Mouse (Mus musculus) WW6 (cell line): ENCODE data around the gene Kantr.
A peak's percentile ranks its signal among the peaks of the same experiment; 100 is the strongest.
"Not testable (repeated sequence)": the region's sequence is repeated elsewhere in the genome, so short reads cannot be mapped to it uniquely, and the experiment has no call there.

Experiments
- DNase-seq: peaks from one replicate; pipeline ENCODE4 v3.0.0-alpha.2; 2013; ENCODE audit warnings: low read depth, low spot score

Gene Kantr

GRCm38 (mm10) chrX:152326996-152327688, at the start of gene Kantr:
Gene Kantr, minus strand, starts transcription at chrX:152327495.
- no peak for DNase-seq

DNA sequence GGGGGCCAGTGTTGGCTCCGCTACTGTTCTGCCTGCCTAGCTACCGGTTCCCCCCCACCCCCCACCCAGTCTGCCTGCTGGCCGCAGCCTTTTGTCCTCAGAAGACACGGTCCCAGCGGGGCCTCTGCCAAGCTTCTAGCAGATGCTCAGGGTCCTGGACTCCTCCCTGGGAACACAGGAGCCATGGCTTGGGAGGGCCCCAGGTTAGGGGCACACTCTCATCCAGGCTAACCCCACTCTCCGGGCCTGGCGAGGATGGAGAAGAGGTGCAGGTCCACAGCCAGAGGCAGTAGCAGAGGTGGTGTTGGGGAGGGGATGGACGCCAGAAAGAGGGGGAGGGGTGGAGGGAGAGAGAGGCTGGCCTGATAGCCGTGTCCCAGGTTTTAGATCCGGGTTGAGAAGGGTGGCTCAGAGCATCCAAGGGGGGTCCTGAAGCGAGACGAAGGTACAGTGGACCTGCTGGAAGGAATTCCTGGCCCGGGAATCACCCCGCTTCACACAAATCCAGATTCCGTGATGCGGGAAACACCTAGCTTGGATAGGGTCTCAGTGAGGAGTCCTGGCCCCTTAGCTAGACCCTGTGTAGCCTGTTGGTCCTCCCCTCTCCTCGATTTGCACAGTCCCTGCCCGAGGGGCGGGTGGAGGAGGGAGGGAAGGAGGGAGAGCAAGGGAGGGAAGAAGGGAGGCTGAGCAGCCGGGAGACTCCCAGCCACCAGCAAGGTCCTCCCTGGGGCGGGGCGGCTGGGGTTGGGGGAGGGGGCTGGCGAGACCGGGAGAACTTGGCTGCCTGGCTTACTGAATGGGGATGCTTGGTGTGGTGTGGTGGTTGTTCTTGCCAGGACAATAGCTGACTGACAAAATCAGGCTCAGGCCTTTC, 41.3 kb upstream of the Kantr start, which contains the start of gene Gpr173:
Gene Gpr173, minus strand, starts transcription at position 308 of the 877 bp plus-strand sequence.
- DNase-seq = peak; percentile 11

- no peak for DNase-seq
These were observed 40.7 kb upstream of the Kantr start for GRCm38 (mm10) chrX:152368054-152368396.

- no peak for DNase-seq
These were observed 39.1 kb upstream of the Kantr start for GRCm38 (mm10) chrX:152366418-152366817.

- peak; percentile 13 for DNase-seq
These were observed 25.4 kb upstream of the Kantr start for GRCm38 (mm10) chrX:152352553-152353153.

GRCm38 (mm10) chrX:152347041-152347440, 19.7 kb upstream of the Kantr start:
- no peak for DNase-seq

- DNase-seq = no peak
These were observed 19.3 kb upstream of the Kantr start for GRCm38 (mm10) chrX:152346587-152346986.

DNA sequence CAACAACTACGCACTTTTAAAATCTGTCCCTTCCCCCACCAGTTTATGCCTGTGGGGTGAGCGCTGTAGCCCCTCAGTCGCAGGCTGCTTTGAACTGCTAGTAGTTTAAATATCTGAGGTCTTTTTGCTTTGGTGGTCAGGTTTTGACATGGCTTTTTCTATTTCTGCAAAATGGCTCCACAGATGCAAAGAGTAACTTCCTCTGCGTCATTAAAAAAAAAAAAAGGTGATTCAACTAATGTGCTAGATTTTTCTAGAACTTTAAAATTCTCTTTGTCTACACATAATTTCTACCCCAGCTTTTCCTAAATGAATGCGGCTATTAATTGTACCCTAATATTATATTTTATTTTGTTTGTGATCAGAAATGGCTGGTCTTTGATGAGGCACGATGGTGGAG, 15.6 kb upstream of the Kantr start:
- DNase-seq = no peak

GRCm38 (mm10) chrX:152342358-152342901, 15.1 kb upstream of the Kantr start, which contains the start of gene Tspyl2:
Gene Tspyl2, minus strand, starts transcription at chrX:152342425.
- DNase-seq = peak; percentile 79

- no peak for DNase-seq
These were observed 14.2 kb upstream of the Kantr start for GRCm38 (mm10) chrX:152341496-152341895.

DNA sequence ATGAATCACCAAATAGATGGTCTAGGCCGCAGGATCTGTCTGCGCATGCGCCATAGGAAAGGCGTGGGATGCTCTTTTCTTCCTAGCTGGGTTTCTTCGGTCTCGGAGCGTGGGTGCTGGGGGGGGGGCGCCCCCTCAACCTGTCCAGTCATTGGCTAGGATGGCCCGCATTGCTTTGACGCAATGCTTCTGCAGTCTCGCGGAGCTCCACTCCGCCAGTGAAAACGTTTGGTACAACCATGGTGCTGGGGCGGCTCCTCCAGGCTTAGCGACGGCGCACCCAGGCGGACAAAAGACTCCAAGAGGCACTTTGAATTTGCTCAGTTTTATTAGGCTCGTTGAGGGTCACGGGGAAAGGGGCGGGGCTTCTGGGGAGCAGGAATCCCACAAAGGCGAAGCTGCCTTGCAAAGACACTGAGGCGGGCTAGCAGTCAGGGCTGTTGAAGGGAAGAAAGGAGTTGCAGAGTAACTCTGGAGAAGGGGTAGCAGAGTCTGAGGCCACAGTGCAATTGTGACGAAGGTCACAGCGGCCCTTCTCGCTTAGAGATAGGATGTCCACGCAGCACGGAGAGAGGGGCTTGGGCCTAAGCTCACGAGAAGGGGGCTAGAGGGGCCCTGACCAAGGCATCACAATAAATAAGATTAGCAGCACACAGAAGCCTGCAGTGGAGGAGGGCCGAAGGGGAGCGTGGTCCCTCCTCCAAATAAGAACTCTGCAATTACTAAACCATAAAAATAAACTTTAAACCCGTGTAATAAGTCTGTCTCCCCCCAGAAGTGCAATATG, 9.4 kb upstream of the Kantr start:
- peak; percentile 73 for DNase-seq

GRCm38 (mm10) chrX:152336123-152336522, 8.8 kb upstream of the Kantr start:
- not testable (repeated sequence) for DNase-seq

- DNase-seq = not testable (repeated sequence)
These were observed 2.1 kb upstream of the Kantr start for GRCm38 (mm10) chrX:152329400-152329799.

GRCm38 (mm10) chrX:152327689-152328052, 376 bp upstream of the Kantr start:
- no peak for DNase-seq

GRCm38 (mm10) chrX:152323584-152323983, 3.7 kb downstream of the Kantr start:
- DNase-seq = no peak

- DNase-seq = no peak
These were observed 4.5 kb downstream of the Kantr start for GRCm38 (mm10) chrX:152322776-152323175.

DNA sequence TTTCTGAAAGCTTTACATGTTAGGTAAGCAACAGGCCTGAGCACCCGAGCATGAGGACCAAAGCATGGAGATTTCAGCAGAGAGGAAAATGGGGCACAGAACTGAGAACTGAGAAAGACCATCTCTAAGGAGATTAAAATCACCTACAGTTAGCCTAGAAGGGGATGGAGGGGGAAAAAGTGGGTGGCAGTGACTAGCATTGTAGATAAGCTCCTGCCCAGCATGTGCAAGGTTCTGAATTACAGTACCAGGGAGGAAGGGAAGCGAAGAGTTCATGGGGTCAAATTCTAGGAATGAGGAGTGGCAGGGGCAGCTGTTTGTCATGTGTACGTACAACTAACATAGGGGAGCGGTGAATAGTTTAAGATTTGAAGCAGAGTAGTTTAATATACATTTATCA, 6.8 kb downstream of the Kantr start:
- DNase-seq = no peak

GRCm38 (mm10) chrX:152307942-152308341, 19.4 kb downstream of the Kantr start:
- DNase-seq = no peak

DNA sequence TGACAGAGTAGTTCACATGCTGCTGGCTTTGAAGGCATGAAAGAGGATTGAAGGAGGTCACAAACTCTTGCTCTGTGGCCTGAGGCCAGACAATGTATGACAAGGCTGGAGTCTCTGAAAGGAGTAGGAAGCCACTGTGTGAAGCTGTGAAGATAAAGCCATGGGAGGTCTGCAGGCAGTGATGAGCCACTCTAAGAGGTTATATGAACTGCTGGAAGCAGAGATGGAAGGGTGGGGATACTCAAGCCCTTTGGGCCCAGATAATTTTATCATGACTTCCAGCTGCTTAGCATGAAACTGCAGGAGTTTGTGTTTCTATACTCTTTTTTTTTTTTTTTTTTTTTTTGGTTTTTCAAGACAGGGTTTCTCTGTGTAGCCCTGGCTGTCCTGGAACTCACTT, 19.9 kb downstream of the Kantr start:
- no peak for DNase-seq

DNA sequence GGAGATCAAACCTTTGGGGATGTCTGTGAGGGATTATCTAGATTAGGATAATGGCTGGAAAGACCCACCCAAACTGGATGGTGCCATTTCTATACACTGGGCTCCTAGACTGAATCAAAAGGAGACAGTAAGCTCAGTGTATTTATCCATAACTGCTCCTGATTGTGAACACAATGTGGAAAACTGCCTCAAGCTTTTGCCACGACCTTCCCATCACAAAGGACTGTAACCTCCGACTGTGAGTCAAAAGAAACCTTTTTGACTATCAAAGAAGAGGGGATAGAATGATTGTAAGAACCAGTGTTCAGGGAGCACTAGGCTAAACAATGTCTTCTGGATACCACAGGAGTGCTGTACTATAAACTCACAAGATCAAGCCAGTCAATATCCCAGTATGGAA, 21.1 kb downstream of the Kantr start:
- DNase-seq = no peak

DNA sequence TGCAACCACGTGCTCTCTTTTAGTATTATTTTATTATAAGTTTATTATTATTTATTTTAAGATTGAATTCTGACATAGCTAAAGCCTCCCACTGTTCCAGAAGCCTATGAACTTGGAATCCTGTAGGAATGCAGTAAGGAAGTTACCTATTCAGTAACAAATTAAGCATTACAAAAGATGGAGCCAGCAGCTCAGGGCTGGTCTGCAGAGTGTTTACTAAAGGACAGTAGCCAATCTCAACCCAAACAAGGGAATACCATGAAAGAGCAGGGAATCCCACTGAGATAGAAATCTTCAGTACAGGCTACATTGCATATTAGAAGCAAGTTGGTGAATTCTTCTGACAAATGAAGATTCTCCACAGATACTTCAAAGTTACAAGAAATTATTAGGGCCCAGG, 40.3 kb downstream of the Kantr start:
- DNase-seq = not testable (repeated sequence)
